Mouse (Mus musculus) lung, postnatal 0 days (tissue): Measurements from ENCODE around the gene 4833439L19Rik.

Experiments
- CTCF ChIP-seq: IDR thresholded peaks from 2 replicates; pipeline ENCODE4 v1.5.1; 2016; ENCODE audit warnings: antibody characterized with exemption, mild to moderate bottlenecking
- EP300 ChIP-seq: IDR thresholded peaks from 2 replicates; pipeline ENCODE4 v1.6.1; 2016; ENCODE audit warnings: antibody characterized with exemption, mild to moderate bottlenecking, control low read depth

GRCm38 (mm10) chr13:54608002-54608401 is 42.8 kb upstream of the 4833439L19Rik start:
- no peak for TF ChIP-seq CTCF
- TF ChIP-seq EP300, result no peak
